Mouse (Mus musculus): Measurements from ENCODE around the gene 4921524J17Rik. TPM values are rescaled to one million over a fixed set of nuclear protein-coding genes. Genes with fewer than 3 reads are reported as not detected.

Gene 4921524J17Rik
- total and polyA plus RNA-seq, 3 experiments: 14.6 to 21.9 TPM; not detected in 1

GRCm38 (mm10) chr8:85380123-85380823 is 52.4 kb downstream of the 4921524J17Rik start:
- Histone ChIP-seq H3K27me3 (ENCODE audit: control insufficient read depth in 1 of 2, insufficient read depth in 2 of 2, low read length in 2 of 2) (no peaks in the 10 kb centered on the region), H3K79me2 (ENCODE audit: control insufficient read depth, insufficient read depth, low read length, poor library complexity) (no peaks in the 10 kb centered on the region), H3K4me1 (ENCODE audit: control insufficient read depth in 1 of 2, insufficient read depth in 2 of 2, low read length in 2 of 2) (peaks cover 0 to 34% of the 10 kb centered on the region in 2 experiments; a peak in 3 of 4 replicates), H3K4me3 (ENCODE audit: control insufficient read depth in 1 of 2, insufficient read depth in 1 of 2, low read depth in 2 of 2, low read length in 2 of 2) (peak overlapping the region; percentile 31 to 32), H3K9me3 (replicated peaks; ENCODE audit: insufficient read depth, low read length) (no peaks in the 10 kb centered on the region), H3K9ac (ENCODE audit: control insufficient read depth, low read depth, low read length, poor library complexity, severe bottlenecking) (peak overlapping the region; percentile 33), H3K27ac (ENCODE audit: control insufficient read depth, low read depth, low read length) (peak overlapping the region; percentile 82), H3K36me3 (ENCODE audit: control insufficient read depth in 1 of 2, insufficient read depth in 2 of 2, low read length in 2 of 2) (peaks cover 0 to 32% of the 10 kb centered on the region in 2 experiments; a peak in 2 of 4 replicates)
- DNase-seq (ENCODE audit: low read depth, low spot score): peak; percentile 65
- peak in 1 of 2 experiments; percentile 31; a peak in 1 of 4 replicates for TF ChIP-seq EP300 (IDR thresholded peaks at IDR 0.05; ENCODE audit: low read depth in 1 of 2, low read length in 2 of 2)
- 0 out of 2 replicates have a peak, but pooled peaks have one; percentile 30 for TF ChIP-seq MAX (IDR thresholded peaks at IDR 0.05; ENCODE audit: low read length)
- no peak for TF ChIP-seq SMC3 (IDR thresholded peaks at IDR 0.05; ENCODE audit: low read depth, low read length)
- peak; percentile 53; the same call in 1 of the 2 replicates for TF ChIP-seq ZNF384 (IDR thresholded peaks at IDR 0.05; ENCODE audit: low read depth, low read length)
- TF ChIP-seq HCFC1 (IDR thresholded peaks at IDR 0.05; ENCODE audit: low read depth, low read length): no peak
- peak; percentile 42; the same call in 1 of the 2 replicates for TF ChIP-seq MAZ (IDR thresholded peaks at IDR 0.05; ENCODE audit: low read depth, low read length)

DNA sequence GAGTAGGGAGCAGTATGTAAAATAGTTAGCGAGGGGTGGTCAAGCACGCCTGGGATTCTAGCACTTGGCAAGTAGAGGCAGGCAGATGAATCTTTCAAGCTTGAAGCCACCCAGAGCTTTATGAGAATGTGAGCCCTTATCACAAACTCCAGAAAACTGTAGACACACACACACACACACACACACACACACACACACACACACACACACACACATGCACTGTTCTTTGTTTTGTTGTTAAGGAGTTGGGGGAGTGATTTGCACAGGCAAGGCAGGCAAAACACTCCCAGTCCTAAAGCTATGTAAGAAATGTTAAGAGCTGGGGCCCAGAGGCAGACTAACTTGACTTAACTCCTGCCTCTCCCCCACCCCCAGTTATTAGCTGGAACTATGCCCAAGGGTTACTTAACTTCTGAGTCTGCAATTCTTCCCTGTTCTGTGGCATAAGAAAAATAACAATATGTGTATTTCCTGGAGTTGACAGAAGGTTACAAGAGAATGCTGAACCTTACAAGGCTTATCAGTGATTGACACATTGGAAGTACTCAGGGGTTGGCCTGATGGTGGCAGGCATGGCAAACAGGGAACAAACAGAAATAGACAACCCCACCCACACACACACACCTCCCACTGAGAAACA is 53.4 kb downstream of the 4921524J17Rik start:
- Histone ChIP-seq H3K27me3 (ENCODE audit: control insufficient read depth in 1 of 2, insufficient read depth in 2 of 2, low read length in 2 of 2) (no peaks in the 10 kb centered on the region), H3K4me1 (ENCODE audit: control insufficient read depth in 1 of 2, insufficient read depth in 2 of 2, low read length in 2 of 2) (peaks cover 0 to 34% of the 10 kb centered on the region in 2 experiments; a peak in 3 of 4 replicates), H3K4me3 (ENCODE audit: control insufficient read depth in 1 of 2, insufficient read depth in 1 of 2, low read depth in 2 of 2, low read length in 2 of 2) (peak overlapping the region in 1 of 2 experiments; percentile 37; a peak in 2 of 4 replicates), H3K79me2 (ENCODE audit: control insufficient read depth, insufficient read depth, low read length, poor library complexity) (no peaks in the 10 kb centered on the region), H3K9me3 (replicated peaks; ENCODE audit: insufficient read depth, low read length) (no peaks in the 10 kb centered on the region), H3K27ac (ENCODE audit: control insufficient read depth, low read depth, low read length) (peak overlapping the region; percentile 82), H3K36me3 (ENCODE audit: control insufficient read depth in 1 of 2, insufficient read depth in 2 of 2, low read length in 2 of 2) (peaks cover 0 to 32% of the 10 kb centered on the region in 2 experiments; a peak in 2 of 4 replicates), H3K9ac (ENCODE audit: control insufficient read depth, low read depth, low read length, poor library complexity, severe bottlenecking) (peak overlapping the region; percentile 21)
- DNase-seq (ENCODE audit: low read depth, low spot score): peak; percentile 93
- TF ChIP-seq MYB (IDR thresholded peaks at IDR 0.05; ENCODE audit: low read depth, low read length) (no peak), TCF12 (IDR thresholded peaks at IDR 0.05; ENCODE audit: low read depth, low read length) (peak; percentile 81), ETS1 (IDR thresholded peaks at IDR 0.05; ENCODE audit: low read depth, low read length) (peak; percentile 92), TAL1 (IDR thresholded peaks at IDR 0.05; ENCODE audit: low read length) (peak; percentile 90), USF2 (IDR thresholded peaks at IDR 0.05; ENCODE audit: borderline replicate concordance in 1 of 2, insufficient read depth in 1 of 2, low read depth in 1 of 2, low read length in 2 of 2) (no peak), ELF1 (IDR thresholded peaks at IDR 0.05; ENCODE audit: low read depth, low read length) (no peak), GATA1 (IDR thresholded peaks at IDR 0.05; ENCODE audit: low read depth, low read length) (peak; percentile 94), CHD2 (IDR thresholded peaks at IDR 0.05; ENCODE audit: low read length) (no peak), CTCF (IDR thresholded peaks at IDR 0.05 in 2 of 3, conservative IDR thresholded peaks at IDR 0.05 in 1 of 3; ENCODE audit: control insufficient read depth in 1 of 3, insufficient read depth in 1 of 3, low read depth in 2 of 3, low read length in 3 of 3, poor library complexity in 1 of 3, severe bottlenecking in 1 of 3) (no peak), RCOR1 (IDR thresholded peaks at IDR 0.05; ENCODE audit: low read depth, low read length) (peak; percentile 93), ZC3H11A (IDR thresholded peaks at IDR 0.05; ENCODE audit: low read depth, low read length) (no peak), HCFC1 (IDR thresholded peaks at IDR 0.05; ENCODE audit: low read depth, low read length) (0 out of 2 replicates have a peak, but pooled peaks have one; percentile 24), MYC (IDR thresholded peaks at IDR 0.05; ENCODE audit: low read depth, low read length) (peak; percentile 34; the same call in 1 of the 2 replicates), NELFE (IDR thresholded peaks at IDR 0.05; ENCODE audit: low read depth, low read length) (no peak), MXI1 (IDR thresholded peaks at IDR 0.05; ENCODE audit: low read depth, low read length) (peak; percentile 64; the same call in 1 of the 2 replicates), POLR2AphosphoS2 (IDR thresholded peaks at IDR 0.05; ENCODE audit: low read length) (no peak), SIN3A (IDR thresholded peaks at IDR 0.05; ENCODE audit: low read length) (peak; percentile 77), EP300 (IDR thresholded peaks at IDR 0.05; ENCODE audit: low read depth in 1 of 2, low read length in 2 of 2) (peak; percentile 74 to 78)

Data from MEL (cell line).